Mouse (Mus musculus) adrenal gland, adult (tissue): ENCODE measurements around the gene Gm9964.
"Not testable (repeated sequence)": the region's sequence is repeated elsewhere in the genome, so short reads cannot be mapped to it uniquely, and the experiment has no call there.

Experiments used
- DNase-seq, 2 experiments: peaks; one replicate each; pipeline ENCODE4 v3.0.0; 2022 to 2023; ENCODE audit warnings: low spot score in 1 of 2; ENCODE audit not compliant: inconsistent age in 2 of 2

Gm9964 gene

DNA sequence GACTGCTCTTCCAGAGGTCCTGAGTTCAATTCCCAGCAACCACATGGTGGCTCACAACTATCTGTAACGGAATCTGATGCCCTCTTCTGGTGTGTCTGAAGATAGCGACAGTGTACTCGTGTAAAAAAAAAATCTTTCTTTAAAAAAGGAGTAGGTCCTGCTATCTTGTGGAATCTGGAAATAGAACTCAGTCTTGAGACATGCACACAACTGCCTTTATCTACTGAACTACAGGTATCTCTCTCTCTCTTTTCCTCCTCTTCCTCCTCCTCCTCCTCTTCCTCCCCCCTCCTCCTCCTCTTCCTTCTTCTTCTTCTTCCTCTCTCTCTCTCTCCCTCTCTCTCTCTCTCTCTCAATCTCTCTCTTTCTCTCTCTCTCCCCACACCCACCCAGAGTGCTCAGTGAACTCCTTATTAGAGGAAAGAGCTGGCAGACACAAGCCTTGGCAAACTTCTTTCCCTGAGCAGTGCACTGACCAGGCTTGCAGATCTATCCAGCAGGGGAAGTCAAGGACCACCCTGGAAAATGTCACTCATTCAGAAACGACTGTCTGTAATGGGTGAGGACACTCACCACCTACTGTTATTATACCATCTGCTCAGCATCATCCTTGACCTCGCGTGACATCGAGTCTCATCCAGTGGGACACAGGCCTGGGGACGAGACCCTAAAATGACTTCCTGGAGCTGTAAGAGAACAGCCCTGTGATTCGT lies 3.2 kb upstream of the Gm9964 start:
- DNase-seq, result no peak

DNA sequence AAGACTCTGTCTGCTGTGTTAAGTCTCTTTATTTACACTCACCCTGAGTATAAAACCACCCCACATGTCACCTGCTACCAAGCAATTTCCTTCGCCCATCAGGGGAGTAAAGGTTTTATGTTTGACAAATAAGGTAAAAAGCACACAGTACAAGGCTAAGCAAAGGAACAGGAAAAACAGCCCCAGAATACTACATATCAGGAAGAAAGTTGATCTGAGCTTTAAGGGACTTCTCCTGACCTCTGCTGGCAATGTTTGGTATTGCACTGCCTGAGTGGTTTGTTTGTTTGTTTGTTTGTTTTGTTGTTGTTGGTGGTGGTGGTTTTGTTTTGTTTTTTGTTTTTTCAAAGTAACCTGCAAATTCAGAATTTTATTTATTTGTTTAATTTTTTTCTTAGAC lies 539 bp downstream of the Gm9964 start:
- peak in 1 of 2 experiments; percentile 82 for DNase-seq

- DNase-seq, result no peak
Measured at GRCm38 (mm10) chr11:79293971-79294370, 2.7 kb downstream of the Gm9964 start.

DNA sequence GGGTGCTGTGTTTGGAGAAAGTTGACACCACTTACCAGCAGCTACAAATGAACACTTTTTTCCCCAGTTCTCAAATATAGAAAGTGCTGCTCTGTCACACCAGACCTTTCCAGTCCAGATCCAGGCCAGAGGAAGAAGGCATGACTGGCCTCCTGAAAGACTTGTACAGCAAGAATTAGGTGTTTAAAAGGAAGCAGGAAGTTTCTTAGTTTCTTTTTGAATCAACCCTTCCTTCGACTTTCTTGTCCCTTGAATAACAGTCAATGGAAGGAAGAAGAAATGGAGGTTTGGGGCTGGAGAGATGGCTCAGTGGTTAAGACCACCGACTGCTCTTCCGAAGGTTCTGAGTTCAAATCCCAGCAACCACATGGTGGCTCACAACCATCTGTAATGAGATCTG lies 3.7 kb downstream of the Gm9964 start:
- no peak for DNase-seq

GRCm38 (mm10) chr11:79292130-79292529 lies 4.6 kb downstream of the Gm9964 start:
- DNase-seq, result no peak

DNA sequence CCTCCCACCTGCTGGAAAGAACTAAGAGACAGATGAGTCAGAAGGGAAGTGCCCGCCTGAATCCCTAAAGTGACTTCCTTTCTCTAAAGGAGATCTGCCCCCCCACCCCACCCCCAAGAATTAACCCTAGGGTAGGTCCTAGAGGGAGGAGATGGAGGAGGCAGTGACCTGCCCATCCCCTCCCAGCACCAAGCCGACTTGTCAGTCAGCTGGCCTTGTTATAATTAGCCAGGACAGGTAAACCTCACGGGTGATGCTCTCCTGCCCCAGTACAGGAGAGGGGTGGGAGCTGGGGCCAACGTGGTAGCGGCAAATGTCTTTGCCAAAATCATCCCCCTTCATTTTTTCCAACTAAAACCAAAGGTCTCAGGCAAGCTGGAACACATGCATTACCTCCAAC lies 5.1 kb downstream of the Gm9964 start:
- no peak for DNase-seq

GRCm38 (mm10) chr11:79290473-79290872 lies 6.2 kb downstream of the Gm9964 start:
- DNase-seq, result peak; percentile 31 to 66

- no peak for DNase-seq
Measured at GRCm38 (mm10) chr11:79288913-79289640, 7.6 kb downstream of the Gm9964 start.

DNA sequence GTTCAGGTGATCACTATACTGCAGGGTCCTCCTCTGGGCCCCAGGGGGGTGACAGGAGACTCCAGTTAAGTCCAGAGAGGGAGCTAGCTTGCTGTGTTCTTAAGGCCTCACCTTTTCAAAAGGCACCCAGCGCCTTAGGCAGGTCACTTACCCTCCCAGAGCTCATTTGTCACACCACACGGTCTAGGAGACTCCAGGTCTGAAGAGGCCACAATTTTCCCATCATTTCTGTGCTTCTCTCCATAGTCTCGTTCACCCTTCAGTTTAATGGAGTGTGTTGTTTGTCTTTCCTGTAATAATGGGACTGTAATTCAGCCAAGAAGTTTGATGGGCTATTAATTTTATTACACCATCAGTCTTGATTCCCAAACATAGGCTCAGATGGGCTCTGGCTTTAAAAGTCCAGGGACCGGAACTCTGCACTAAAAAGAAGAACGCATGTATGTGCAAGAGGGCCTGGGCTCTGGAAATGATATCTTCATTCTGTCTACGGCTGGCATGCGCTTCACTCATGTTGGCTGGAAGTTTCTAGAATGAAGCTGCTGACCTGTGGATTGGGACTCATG lies 8.3 kb downstream of the Gm9964 start:
- no peak for DNase-seq

DNA sequence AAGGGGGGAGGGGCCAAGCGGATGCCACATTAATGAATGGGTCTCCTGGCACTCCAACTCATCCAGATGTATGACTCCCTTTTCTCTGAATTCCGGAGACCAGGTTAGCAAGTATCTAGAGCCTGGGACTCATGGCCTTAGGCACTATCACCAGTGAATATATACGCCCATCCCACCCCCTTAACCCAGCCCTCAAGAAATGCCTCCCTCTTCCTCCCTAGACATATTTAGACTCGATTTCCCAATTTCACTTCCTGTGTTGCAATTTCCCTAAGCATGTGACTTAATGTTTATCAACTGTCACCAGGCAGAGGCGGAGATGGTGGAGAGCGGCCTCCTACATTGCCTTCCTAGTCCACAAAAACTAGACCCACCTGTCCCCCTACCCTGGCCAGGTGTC lies 9.3 kb downstream of the Gm9964 start:
- DNase-seq, result peak in 1 of 2 experiments; percentile 67

- peak in 1 of 2 experiments; percentile 26 for DNase-seq
Measured at GRCm38 (mm10) chr11:79286305-79286799, 10.4 kb downstream of the Gm9964 start.

GRCm38 (mm10) chr11:79283350-79284030 lies 13.2 kb downstream of the Gm9964 start:
- no peak for DNase-seq

GRCm38 (mm10) chr11:79281396-79281795 lies 15.3 kb downstream of the Gm9964 start:
- peak in 1 of 2 experiments; percentile 38 for DNase-seq

- DNase-seq, result no peak
Measured at GRCm38 (mm10) chr11:79279732-79280405, 16.8 kb downstream of the Gm9964 start.

GRCm38 (mm10) chr11:79273757-79274156 lies 22.9 kb downstream of the Gm9964 start:
- DNase-seq, result no peak

DNA sequence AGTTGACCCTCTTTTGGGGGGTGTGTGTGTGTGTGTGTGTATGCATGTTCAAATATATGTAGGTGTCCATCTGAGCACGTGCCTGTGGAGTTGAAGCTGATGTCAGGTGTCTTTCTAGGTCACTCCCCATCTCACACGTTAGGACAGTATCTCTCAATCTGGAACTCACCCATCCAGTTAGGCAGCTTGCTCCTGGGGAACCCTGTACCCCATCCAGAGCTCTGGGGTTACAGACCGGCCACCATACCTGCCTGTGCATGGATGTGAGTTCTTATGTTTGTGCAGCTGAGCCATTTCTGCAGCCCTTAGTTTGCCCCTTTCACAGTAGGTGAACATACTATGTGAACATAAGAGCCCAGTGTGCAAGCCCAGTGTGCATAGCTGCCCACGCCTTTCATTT lies 23.7 kb downstream of the Gm9964 start:
- DNase-seq, result no peak

GRCm38 (mm10) chr11:79267171-79267570 lies 29.5 kb downstream of the Gm9964 start:
- DNase-seq, result no peak

DNA sequence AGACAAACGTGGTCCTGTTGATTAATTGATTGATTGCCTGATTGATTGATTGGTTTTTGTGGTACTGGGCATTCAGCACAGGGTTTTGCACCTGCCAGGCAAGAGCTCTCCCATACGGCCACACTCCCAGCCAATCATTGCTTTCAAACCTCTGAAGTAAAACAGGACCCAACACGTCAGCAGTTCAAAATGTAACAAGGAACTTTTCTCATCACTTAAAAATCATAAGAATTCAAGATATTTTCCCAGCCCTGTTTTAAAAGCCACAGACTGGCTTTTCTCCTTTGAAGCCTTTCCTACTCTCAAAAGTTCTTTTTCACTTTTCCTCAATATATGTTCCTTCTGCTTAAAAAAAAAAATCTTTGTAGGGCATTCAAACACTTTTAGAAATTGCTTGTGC lies 32.3 kb downstream of the Gm9964 start:
- DNase-seq, result no peak

DNA sequence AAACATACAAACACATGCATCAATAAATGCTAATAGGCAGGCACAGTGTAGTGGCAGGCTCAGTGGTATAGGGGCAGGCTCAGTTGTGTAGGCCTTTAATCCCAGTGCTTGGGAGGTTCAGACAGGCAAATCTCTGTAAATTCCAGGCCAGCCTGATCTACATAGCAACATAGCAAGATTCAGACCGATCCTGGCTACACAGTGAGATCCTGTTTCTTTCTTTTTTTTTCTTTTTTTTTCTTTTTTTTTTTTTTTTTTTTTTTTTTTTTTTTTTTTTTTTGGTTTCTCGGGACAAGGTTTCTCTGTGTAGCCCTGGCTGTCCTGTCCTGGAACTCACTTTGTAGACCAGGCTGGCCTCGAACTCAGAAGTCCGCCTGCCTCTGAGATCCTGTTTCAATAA lies 36.6 kb downstream of the Gm9964 start:
- not testable (repeated sequence) for DNase-seq

DNA sequence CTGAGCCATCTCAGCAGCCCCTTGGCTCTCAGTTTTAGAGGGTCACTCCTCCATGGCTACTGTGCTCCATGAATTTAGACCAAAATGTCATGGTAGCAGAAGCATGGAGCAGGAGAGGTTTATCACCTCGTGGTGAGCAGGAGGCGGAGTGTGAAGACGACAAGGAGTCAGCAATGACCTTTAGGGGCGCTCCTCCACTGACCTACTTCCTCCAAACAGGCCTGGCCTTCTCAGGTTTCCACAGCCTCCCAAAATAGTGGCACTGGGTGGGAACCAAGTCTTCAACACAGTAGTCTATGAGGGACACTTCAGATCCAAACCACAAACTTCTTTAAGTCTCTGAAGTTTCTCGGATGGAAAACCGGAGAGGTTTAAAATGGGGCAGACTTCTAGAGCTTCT lies 38.0 kb downstream of the Gm9964 start:
- no peak for DNase-seq
